Mouse (Mus musculus) frontal cortex, postnatal 10 days (tissue): Measurements from ENCODE around the gene Tmem41b.
"Not testable (repeated sequence)": the region's sequence is repeated elsewhere in the genome, so short reads cannot be mapped to it uniquely, and the experiment has no call there.

Experiments
- DNase-seq, 2 experiments: peaks; one replicate each; pipeline ENCODE4 v3.0.0; 2022; ENCODE audit warnings: low spot score in 2 of 2, mixed read lengths in 1 of 2

Gene Tmem41b

DNA sequence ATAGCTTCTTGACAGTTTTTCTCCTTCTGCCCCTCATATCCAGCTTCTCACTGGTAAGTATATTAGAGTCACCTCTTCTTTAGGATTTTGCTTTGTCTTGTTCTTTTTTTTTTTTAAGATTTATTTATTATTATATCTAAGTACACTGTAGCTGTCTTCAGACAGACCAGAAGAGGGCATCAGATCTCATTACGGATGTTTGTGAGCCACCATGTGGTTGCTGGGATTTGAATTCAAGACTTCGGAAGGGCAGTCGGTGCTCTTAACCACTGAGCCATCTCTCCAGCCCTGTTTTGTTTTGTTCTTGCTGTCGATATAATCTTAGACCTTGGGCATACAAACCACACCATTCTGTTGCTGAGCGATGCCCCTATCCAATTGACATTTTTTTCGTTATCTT is at the start of gene Tmem41b:
Gene Tmem41b (minus strand): TSS at position 155 of the 400 bp plus-strand sequence.
- DNase-seq, result not testable (repeated sequence)

DNA sequence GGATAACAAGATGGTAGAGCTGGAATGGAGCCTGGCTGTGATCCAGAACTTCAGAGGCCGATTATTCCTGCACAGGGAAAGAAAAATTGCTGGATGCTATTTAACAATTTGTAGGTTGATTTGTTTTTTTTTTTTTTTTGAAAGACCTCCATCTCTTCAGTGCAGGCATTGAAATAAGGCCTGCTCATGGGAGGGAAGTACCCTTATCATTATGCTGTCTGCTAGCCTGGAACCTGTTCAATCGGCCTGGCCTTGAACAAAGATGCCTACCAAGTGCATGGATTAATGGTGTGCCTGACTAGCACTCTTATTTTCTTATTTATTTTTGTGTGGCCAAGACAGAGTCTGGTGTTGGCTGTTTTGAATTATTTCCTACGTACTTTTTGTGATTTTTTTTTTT is 43.6 kb upstream of the Tmem41b start:
- no peak for DNase-seq

DNA sequence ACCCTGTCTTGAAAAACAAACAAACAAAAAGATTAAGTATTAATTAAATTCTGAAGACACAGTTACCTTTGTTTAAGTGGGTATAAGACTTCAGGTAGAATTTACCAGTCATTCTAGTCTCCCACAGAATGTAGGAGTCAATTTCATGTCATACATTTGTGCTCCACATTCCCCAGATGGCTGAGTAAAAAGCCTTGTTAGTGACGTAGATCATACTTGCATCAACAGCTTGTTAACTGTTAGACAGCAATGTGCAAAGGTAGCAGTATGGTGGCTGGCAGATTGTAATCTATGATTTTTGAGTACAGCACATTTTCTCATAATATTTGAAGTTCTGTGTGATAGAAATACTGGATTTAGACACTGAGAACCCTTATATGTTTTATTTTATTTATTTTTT is 42.1 kb upstream of the Tmem41b start:
- no peak for DNase-seq

DNA sequence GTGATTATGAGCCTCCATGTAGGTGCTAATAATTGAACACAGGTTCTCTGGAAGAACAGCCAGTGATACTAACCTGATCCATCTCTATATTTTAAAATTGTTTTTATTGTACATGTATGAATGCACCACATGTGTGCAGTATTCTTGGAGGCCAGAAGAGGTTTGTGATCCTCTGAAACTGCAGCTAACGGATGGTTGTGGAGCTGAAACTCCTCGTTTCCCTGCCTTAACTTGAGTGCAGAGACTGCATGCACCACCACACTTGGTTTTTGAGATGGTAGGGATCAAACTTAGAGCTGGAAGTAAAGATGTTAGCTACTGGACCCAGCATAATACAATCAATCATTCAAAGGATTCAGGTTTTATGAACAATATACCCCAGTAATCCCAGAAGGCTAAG is 39.9 kb upstream of the Tmem41b start:
- DNase-seq, result no peak

DNA sequence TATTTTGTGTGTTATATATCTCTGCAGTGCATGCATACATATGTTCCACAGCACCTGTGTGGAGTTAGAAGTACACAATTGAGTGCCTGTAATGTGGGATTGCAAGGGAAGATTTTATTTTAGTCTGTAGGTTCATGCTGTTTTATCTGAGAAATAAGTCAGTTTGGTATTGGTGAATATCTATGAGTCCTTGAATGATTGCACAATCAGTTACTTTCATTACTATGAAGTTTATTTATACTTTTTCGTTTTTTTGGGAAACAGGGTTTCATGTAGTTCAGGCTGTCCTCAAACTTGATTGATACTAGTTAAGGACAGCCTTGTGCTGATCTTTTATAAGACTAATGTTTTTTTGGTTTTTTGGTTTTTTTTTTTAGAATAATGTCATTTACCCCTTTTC is 36.8 kb upstream of the Tmem41b start:
- DNase-seq, result no peak

DNA sequence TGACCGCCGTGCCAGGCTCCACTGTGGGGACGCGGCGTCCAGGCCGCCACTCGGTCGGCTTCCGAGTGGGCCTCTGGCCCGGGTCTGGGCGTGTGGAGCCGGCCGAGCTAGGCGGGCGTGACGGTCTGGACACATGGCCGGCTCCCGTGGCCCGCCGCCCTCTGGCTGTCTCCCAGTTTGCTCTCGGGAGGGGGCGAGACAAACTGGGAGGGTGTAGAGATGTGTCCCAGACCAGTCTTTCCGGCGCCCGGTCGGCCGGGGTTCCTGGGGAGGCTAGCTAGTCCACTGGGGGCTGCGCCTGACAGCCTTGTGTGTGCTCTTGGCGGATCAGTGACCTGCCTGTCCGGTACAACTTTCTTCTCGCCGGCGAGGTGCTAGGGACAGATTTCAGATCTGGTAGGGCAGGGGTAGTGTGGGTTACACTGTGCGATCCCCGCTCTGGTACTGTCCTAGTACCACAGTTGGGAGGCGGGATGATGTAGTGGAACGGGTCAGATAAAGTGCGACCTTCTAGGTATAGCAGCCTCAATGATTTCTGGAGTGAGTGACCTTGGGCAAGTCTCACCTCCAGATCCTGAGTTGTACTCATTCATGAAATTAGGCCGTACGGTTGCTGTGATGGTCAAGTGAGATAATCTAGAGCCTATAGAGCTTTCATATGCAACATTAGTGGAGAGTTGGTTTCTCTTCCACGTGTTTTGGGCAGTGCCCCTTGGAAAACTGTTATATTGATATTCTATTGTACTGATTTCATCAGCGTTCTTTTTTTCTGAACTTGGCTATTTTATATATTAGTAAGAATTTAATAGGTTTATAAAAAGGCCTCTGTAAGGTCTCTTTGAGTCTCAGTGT is 32.1 kb upstream of the Tmem41b start:
- DNase-seq, result peak; percentile 41 to 55

DNA sequence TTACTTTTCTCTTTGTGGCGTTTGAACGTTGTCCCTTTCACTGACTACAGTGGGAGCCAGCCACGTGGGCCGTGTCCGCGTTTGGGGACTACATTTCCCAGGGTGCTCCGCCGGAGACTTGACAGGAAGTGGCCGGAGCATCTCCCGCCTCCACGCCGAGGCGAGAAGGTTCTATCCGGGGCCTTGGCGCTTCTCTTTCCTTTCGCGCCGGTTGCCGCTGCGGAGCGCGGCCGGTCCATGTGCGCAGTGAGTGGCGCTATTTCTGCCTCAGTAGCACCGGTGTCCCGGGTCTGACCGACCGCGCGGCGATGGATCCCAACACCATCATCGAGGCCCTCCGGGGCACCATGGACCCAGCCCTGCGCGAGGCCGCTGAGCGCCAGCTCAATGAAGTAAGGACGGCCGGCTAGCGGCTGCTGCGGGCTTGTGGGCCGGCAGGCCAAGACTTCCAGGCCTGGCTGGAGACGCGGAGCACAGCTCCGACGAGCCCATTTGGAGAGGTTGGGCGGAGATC is 31.4 kb upstream of the Tmem41b start, which contains the start of gene Ipo7:
Gene Ipo7 (plus strand): TSS at position 158 of the 514 bp plus-strand sequence.
- peak; percentile 85 to 90 for DNase-seq

DNA sequence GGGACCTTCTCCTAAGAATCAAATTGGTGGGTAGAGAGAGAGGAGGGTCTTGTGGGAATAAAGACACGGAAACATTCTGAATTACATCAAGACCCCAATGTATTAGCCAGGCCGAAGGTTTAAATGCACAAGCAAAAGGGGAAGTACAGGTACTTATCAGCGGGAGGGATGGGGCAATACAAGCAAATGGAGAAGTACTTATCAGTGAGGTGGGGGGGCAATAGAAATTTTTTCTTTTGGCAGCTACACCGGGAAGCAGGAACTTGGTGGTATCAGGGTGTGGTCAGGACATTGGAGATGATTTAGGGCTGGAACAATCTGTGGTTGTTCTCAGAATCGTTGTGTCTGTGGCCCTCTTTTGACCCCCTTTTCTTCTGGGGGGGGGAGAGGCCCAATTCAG is 27.5 kb upstream of the Tmem41b start:
- no peak for DNase-seq

DNA sequence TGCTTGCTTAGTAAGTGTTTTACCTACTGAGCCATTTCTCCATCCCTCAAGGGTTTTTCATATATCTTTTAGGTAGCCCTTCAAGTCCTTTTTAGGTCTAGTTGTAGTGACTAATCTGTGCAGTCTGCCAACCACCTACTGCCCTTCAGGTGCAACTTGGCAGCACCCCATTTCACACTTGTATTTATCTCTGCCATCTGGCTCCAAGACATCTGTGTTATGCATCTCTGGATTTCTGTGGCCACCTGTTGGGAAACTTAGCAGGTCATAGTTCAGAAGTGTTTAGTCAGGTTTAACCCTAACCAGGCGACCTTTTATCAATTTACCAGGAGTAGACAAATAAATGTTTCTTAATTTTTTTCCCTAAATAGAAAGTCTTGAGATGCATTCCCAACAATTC is 24.7 kb upstream of the Tmem41b start:
- DNase-seq, result no peak

DNA sequence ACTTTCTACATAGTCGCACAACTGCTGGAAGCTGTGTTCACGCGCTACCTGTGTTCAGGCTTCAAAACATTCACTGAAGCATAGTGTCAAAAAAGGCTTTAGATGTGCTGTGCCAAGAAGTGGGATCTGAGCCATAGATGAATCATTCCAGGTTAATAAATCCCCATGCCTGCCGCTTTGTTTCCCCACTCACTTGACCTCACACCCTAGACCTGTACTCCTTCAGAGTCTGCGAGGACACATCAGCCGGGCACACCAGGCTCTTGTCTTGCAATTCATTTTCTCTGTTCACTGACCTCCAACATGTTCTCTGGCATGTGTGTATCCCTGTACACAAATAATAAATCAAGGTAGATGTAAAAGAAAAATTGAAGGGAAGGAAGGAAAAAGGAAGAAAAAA is 22.4 kb upstream of the Tmem41b start:
- no peak for DNase-seq

DNA sequence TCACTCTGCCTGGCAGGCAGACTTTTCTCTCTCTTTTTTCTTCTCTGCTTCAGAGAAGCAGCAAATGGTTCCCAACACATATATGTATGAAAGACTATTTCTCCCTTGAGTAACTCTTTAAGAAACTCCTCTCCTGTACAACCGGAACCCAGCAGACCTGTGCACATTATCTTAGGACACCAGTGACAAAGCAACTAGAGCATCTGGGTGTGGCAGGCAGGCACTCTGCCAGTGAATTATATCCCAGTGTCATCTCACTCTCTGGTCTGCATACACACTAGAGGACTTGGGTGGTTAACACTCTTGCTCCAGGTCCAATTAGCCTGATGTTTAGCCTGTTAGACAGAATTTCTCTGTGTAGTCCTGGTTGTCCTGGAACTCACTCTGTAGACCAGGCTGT is 21.8 kb upstream of the Tmem41b start:
- DNase-seq, result no peak

DNA sequence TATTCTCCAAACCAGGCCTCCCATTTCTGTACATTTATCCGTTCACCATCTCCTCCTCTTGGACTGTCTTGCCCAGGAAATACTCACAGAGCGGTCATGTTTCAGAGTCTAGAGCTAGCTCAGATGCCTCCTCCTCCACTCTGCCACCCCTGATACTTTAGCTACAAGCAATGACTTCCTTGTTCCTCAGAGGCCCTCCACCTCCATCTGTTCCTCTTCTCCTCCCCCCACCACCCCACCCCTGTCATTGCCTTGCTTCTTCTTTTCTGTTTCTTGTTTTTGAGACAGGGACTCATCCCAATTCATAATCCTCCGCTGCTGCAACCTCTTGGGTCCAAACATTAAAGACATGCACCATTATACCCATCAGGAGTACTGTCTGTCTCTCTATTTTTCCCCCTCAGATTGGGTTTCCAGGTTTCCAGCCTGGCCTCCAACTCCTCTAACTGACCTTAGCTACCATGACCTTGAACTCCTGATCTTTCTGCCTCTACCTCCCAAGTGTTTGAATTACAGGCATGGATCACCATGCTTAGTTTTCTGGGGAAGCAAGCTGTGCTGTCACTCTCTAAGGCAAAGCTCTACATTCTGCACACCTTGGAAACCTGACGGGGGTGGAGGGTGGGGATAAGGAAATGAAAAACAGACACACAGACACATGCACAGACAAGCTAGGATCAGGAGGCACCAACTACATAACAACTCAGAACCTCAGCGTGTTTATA is 19.9 kb upstream of the Tmem41b start:
- DNase-seq, result no peak

DNA sequence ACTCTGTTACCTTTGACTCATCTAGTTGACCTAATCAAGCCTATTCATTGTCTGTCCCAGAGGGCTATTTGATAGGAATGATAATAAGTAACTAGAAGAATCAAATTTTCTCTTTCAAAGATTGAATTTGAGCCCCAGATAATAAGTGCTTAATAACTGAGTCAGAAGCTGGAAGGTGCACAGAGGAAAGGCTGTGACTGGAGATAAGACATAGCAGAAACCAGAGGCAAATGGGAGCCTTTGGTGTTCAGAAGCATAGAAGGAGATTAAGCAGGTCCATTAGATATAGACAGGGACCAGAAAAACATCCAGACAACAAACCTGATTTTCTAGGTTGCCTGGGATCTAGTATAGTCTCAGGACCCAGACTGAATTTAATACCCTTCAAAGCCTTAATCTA is 19.2 kb upstream of the Tmem41b start:
- DNase-seq, result no peak

DNA sequence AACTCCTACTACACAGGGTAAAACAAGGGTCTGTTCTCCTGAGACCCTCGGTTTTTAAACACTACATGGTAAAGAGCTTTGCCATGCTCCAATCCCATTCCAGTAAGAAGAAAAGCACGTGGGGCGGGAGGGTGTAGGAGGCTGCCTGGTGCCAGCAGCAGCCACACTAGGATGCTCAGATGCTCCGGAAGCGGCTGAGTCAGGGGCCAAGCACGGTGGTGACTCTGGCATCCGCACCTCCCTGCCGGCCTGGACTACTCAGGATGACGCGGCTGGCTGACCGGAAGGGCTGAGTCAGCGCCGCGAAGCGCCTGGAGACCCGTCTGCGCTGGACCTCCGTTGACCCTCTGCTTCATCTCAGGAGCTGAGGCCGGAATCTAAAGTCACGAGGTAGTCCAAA is 16.2 kb upstream of the Tmem41b start:
- DNase-seq, result peak in 1 of 2 experiments; percentile 20

DNA sequence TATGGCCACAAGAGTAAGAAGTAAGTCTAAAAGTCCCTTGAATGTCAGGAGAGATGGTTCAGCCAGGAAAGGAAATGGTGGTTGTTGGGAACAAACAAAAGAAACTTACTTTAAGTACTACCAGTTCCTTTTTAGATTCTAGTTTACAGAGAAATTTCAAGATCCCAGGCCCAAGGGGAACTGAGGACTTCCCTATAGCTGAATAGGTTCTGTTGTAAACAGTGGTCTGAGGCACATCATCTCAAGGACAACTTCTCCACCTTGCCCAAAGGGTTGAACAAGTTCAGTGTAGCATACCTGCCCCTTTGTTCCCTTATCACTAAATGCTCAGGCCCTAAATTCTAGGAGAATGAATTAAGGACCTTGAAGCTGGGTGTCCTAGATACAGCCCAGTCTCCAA is 15.4 kb upstream of the Tmem41b start:
- DNase-seq, result no peak

DNA sequence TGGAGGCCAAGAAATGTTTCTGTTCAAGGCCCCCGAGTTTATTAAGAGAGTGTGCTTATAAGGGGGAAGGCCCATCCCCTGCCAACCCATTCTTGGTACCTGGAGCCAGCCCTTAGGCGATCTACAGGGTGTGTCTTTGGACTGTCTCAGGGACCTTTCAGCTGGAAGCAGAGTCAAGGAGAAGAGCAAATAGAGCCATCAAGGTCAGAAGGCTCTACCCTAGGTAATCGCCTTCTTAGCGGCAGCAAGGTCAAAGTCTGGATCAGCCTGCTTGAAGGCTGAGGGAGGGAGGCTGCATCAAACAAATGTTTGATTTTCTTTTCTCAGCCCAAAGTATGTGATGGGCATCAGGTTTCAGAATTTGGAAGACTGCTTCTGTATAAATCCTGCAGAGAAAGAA is 11.7 kb upstream of the Tmem41b start:
- DNase-seq, result no peak

DNA sequence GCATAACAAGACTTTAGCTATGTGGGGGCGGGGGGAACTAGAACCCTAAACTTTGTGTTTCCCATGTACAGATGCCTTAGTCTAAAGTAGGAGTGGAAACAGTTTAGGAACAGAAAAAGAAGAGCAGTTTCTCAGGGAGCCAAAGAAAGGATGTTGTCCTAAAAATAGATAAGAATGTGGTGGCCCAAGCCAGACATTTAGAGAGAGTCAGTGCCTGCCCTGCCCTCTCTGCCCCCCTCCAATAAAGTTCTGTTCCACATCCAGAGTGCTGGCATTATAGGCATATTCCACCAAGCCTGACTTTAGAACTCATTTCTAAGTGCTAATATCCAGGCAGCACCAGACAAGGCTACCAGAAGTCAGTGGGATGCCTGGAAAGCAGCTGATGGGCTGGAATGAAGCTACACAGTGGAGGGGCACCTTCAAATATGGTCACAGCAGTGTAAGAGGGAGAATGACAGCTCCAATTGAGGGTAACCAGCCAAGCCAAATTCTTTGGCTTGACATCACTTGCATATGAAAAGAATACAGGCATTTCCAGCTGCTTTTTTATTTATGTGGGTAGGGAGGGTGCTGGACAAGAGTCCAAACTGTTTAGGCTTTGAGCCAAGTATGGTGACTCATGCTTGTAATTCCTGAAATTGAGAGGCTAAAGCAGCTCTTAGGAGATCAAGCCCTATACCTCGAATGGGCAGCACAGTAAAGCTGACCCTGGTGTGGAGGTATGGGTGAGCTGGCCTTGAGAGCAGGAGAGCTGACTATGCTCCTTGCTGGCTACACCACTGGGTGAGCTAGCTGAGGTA is 6.6 kb upstream of the Tmem41b start:
- DNase-seq, result no peak

DNA sequence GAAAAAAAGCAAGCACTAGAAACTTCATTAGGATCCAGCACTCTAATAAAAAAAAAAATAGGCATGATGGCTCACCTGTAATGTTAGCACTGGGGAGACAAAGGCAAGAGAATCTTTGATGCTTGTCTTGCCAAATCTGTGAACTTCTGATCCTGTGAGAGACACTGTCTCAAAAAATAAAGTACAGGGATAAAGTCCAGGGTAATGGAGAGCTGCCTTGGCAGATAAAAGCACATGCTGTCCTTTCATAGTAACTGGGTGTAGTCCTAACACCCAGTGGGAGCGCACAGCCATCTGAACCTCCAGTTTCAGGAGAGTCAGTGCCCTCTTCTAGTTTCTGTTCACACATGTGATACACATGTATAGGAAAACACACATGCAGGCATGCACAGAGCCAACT is 4.6 kb upstream of the Tmem41b start:
- DNase-seq, result no peak

DNA sequence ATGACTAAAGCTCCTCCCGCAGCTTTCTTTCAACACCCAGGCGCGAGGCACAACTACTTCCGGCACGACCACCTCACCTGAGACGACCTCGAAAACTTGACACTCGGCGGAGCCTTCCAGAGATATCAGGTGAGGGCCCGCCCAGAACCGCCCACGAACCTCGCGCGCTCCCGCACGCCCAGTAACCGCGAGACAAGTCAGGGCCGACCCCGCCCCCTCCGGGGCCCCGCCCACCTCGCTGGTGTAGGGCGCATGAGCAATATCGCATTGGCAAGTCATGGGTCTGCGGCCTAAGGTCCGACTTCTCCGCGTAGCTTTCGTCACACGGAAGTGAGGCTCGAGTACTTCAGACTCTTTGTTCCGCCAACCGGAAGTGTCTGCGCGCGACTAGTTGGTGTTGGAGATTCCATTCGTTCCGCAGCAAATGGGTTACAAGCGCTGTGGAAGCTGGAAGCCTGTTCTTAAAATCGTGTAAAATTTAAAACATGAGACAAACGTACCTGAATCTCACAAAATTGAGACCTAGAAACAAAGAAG is 528 bp downstream of the Tmem41b start:
- DNase-seq, result peak; percentile 99

DNA sequence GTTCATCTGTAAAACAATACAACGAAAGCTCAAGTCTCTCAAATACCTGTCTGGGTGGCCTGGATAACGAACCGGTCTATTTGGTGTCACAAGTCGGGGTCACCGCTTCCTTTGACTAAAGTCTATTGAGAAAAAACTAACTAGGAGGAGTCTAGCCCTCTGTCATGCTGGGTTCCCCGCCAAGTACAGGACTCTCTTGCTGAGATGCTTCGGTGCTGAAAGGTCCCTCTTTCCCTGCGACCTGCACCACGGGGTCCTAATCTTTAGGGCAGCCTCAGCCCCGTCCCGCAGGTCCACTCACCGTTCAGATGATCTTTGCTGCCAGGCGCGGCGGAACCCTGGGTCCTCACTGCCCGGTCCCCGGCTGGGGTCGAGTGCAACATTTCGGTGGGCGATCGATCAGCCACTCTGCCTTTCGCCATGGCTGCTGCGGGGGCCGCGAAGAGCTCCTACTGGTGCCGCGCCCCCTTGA is 1.0 kb downstream of the Tmem41b start:
- DNase-seq, result no peak

DNA sequence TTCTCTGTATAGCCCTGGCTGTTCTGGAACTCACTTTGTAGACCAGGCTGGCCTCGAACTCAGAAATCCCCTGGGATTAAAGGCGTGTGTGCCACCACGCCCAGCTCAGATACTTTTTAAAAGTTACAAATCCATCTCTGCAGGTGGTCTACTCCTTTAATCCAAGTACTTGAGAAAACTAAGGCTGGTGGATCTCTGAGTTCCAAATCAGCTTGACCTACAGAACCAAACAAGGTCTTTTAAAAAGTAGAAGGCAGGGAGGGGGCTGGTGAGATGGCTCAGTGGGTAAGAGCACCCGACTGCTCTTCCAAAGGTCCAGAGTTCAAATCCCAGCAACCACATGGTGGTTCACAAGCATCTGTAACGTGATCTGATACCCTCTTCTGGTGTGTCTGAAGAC is 2.1 kb downstream of the Tmem41b start:
- DNase-seq, result not testable (repeated sequence)

DNA sequence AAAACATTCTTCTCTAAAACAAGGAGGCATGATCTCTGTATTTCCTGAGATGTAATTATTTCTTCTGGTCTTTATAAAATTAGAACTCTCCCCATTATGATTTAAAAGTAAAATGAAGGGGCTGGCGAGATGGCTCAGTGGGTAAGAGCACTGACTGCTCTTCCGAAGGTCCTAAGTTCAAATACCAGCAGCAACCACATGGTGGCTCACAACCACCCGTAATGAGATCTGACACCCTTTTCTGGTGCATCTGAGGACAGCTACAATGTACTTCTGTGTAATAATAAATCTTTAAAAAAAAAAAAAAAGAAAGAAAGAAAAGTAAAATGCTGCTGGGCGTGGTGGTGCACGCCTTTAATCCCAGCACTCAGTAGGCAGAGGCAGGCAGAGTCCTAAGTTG is 9.6 kb downstream of the Tmem41b start:
- DNase-seq, result not testable (repeated sequence)
